Mouse (Mus musculus) adrenal gland, adult 8-10 months (tissue): Measurements from ENCODE around the gene Scgb2a2. TPM values are rescaled to one million over a fixed set of nuclear protein-coding genes. Genes with fewer than 3 reads are reported as not detected.
A peak's percentile ranks its signal among the peaks of the same experiment; 100 is the strongest.
"Not testable (repeated sequence)": the region's sequence is repeated elsewhere in the genome, so short reads cannot be mapped to it uniquely, and the experiment has no call there.

Experiments used
- DNase-seq: peaks from one replicate; pipeline ENCODE4 v3.0.0; 2022
- microRNA-seq, 2 experiments: library from miRNA; unstranded; fragments of <30 nt; microRNA quantifications; one replicate each; pipeline ENCODE4 v1.2.0; 2022
- total RNA-seq, 4 experiments: library from RNA; stranded (reverse); gene quantifications; 2 replicates each; pipeline ENCODE4 v1.2.4; 2022

Gene Scgb2a2
- not detected for total RNA-seq

GRCm38 (mm10) chr19:9847262-9847661 lies at the start of gene Scgb2a2:
Gene Scgb2a2 (plus strand): TSS chr19:9847562.
- no peak for DNase-seq

- peak; percentile 46 for DNase-seq
These were observed 10.6 kb upstream of the Scgb2a2 start for GRCm38 (mm10) chr19:9836581-9837340.

DNA sequence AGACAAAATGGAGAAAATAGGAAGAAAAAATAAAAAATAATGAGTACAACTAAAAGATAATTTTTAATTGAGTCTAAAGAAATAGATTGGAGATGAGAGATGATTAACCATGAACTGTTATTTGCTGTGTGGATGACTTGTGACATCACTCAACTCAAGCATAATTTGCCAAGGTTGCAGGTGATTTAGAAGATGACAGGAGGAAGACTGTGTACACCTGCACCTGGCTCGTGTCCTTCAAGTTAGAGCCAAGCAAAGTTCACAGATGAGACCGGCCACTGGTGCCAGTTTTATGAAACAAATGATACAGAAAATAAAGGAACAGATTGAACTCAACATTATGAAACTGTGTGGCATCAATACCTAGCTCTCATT lies 10.0 kb upstream of the Scgb2a2 start:
- no peak for DNase-seq

DNA sequence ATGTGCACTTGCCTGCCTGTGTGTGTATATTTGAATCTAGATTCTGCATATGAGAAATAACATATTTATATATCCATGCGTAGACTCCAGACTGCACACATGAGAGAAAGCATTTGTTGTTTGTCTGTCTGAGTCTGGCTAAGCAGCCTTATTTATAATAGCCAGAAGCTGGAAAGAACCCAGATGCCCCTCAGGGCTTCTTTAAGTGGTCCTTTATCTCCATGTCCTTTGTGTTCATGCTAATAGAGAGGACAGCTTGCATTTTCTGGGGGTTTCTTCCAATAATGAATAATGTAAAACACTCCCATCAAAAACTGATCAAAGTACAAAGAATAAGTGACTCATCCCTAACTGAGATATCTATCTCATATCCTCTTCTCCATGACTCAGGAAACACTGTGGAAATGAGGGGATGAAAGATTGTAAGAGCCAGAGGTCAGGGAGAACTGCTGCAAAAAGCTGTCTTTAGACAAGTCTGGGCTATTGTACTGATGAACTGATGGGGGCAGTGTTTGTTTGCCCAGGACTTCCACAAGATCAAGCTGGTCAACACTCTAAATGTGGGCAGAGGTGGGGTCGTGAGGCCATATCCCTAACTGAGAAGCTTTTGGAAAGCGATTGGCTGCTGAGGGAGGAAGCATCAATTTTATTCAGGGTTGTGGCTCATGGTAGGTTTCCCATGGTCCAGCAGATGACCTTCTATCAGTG lies 2.2 kb downstream of the Scgb2a2 start:
- peak; percentile 30 for DNase-seq

DNA sequence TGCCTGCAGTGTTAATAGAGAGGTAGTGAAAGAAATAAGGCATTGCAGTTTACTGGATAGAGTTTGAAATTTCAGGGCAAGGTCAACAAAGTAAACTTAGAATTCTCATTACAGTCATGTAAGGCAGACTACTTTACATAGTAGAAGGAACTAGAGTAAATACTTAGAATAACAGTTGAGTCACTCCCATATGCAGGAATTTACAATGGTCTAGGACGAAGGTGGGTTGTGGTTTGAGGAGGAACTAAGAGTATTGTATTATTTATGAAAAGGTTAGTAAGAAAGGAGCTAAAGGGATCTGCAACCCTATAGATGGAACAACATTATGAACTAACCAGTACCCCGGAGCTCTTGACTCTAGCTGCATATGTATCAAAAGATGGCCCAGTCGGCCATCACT lies 13.5 kb downstream of the Scgb2a2 start:
- DNase-seq: not testable (repeated sequence)

DNA sequence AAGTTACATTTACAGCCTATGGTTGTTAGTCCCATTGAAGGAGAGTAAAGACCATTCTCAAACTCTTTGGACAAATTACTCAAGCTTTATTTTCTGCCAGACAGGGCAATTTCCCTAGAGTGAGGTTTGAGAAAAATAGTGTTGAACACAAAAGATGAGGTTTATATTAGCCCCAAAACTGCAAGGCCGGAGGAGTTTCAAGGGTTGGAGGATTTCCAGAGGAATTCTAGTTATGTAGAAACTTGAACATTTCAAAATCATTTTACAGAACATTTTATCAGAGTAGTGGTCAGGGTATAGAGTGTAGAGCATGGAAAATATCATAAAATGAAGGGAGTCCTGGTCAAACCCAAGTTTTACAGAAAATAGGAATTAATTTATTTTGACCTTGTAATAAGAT lies 17.5 kb downstream of the Scgb2a2 start:
- no peak for DNase-seq

DNA sequence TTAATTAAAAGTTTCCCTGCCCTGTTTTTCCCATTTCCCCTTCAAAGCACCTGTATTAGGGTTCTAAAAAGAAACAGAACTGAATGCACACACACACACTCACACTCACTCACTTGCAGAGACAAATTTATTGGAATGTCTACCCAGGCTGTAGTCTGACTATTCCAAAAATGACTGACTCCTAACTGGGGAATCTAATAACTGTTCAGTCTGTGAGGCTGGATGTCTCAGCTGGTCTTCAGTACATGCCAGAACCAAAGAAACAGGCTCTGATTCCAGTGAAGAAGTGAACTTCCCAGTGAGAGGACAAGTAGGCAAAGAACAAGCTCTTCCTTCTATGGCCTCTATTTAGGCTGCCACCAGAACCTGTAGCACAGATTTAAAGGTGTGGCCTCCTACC lies 18.1 kb downstream of the Scgb2a2 start:
- no peak for DNase-seq

DNA sequence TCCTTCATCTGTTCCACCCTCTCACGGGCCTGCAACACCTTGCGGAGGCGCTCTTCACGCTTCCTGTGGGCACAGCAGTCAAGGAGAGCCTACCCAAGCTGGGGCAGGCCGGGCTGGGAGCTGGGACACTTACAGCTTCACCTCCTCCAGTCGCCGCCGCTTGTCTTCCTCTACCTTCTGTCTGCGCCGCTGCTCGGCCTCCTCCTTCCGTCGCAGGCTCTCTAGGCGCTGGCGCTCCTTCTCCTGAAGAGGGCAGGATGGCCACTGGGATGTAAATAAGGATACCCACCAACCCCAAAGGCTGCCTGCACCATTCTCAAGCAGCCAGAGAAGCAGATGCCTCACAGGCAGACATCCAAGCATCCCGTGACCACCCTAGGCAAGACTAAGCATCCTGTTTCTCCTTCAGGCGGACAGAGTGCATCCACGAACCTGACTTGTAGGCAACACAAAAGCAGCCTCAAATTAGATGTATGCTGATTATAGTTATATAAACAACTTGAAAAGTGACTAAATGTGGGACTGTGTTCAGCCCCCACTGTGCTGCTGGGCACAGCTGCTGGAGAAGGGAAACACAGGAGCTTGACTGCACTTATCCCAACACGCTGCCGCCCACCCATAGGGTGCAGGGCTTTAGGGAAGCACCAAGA lies 30.9 kb downstream of the Scgb2a2 start:
- DNase-seq: no peak

DNA sequence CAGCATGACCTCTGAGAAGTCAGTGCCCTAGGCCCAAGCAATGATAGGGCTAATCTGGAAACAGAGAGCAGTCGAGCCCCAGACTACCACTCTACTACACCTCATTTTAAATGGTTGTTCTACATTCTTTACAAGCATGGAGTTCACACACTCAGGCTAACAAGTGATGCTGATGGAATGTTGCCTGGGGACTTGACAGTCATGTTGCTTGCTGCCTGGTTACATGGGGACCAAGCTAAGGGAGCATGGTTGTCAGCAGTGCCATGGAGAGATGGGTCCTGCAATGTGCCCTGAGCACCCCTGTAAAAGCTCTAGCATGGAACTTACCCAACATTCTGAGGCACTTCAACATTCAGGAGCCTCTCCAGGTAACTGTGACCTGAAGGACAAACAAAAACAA lies 39.0 kb downstream of the Scgb2a2 start:
- no peak for DNase-seq

GRCm38 (mm10) chr19:9886771-9887170 lies 39.4 kb downstream of the Scgb2a2 start:
- DNase-seq: no peak

DNA sequence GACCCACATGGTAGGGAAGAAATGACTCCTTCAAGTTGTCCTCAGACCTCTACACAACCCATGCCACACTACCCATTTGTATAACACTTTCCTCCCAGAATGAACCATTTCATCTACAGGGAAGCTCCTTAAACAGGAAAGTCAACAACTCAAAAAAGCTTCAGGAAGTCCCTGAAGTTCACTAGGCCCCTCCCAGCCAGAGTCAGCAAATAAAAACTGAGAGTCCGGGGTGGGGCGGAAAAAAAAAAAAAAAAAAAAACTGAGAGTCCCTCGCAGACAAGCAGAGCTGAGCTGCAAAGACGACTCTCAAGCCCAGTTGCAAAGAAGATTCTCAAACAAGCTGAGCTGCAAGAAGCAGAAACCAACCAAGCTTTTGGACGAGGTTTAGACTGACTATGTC lies 48.7 kb downstream of the Scgb2a2 start:
- DNase-seq: no peak

DNA sequence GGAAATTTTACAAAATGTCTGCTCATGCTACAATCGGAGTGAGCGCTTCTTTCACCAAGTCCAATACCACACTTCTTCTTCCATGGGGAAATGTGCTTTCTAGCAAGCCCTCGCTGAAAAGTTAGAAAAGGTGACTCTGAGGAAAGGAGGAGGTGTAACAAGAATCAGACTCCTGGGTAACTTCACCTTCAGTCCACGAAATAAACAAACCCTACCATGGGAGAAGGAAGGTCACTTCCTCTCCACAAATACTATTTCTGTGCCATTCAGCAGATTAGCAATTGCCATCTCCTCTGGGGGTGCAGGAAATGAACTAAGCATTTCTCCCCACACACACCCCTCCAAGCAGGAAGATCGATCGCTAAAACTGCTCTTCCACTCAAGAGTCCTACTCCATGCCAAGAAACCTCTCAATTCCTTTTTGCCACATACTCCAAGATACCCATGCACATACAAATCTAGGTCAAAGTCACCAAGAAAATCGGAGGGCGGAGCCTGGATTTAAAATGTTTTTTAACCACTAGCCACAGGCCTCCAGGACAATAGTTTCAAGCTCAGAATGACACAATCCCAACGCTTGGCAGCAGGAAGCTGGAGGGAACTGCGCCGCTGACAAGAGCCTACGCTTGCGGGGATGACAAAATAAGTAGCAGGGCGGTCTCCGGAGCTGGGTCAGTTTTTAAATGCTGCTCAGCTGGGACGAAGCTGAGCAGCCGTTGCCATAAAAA lies 51.1 kb downstream of the Scgb2a2 start:
- DNase-seq: peak; percentile 35

- peak; percentile 95 for DNase-seq
These were observed 51.9 kb downstream of the Scgb2a2 start, which contains the start of gene Incenp for GRCm38 (mm10) chr19:9899072-9899779. Gene Incenp (minus strand): TSS chr19:9899551.

GRCm38 (mm10) chr19:9899780-9900146 lies 52.4 kb downstream of the Scgb2a2 start:
- no peak for DNase-seq

DNA sequence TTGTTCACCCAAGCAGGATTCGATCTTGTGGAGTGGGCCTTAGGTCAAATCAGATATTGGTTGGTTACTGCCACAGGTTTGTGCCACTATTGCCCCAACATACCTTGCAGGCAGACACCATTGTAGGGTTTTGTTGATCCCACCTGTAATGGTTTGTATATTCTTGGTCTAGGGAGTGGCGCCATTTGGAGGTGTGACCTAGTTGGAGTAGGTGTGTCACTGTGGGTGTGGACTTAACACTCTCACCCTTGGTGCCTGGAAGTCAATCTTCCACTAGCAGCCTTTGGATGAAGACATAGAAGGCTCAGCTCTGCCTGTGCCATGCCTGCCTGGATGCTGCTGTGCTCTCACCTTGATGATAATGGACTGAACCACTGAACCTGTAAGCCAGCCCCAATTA lies 53.3 kb downstream of the Scgb2a2 start:
- not testable (repeated sequence) for DNase-seq

Small RNA genes within 50 kb of the gene (microRNA-seq; reads per million reads assigned to microRNA genes)
- gene Gm22369: 0 reads per million in 2 experiments

Other genes starting within 250 kb of the Scgb2a2 start
- 10 to 100 TPM; 13.3 to 19.8 (median 18.5) TPM for gene Incenp, start 52.0 kb downstream of the Scgb2a2 start, total RNA-seq
- 1,000 to 10,000 TPM; 2,860 to 3,469 (median 3,019) TPM for gene Fth1, start 133.0 kb downstream of the Scgb2a2 start, total RNA-seq
- 1 to 10 TPM in 1 of 4 experiments, under 1 TPM in 3; 0.15 to 1.0 (median 0.44) TPM for gene Best1, start 154.1 kb downstream of the Scgb2a2 start, total RNA-seq
- 10 to 100 TPM in 2 of 4 experiments, 1 to 10 TPM in 2; 6.5 to 13.3 (median 9.5) TPM for gene Rab3il1, start 154.1 kb downstream of the Scgb2a2 start, total RNA-seq
- gene Fads3, start 194.0 kb downstream of the Scgb2a2 start, total RNA-seq: 10 to 100 TPM in 3 of 4 experiments, 1 to 10 TPM in 1; 9.9 to 55.1 (median 22.0) TPM